ENCODE assay signal across 7 mouse cellular contexts in genomic region chr2:31572915-31573635, GRCm38 (mm10). TPM values are rescaled to one million over a fixed set of nuclear protein-coding genes. Genes with fewer than 3 reads are reported as not detected.
DNase-seq lines count a peak whose midpoint lies in the region; ATAC-seq and TF ChIP-seq lines count a peak whose summit lies in the region.

No protein-coding gene starts in this region.

- H3K27ac ChIP-seq in kidney, embryonic 16.5 days (ENCODE audit: low read length) = peak overlapping the region; percentile 89
- peak overlapping the region; percentile 88 for H3K27ac ChIP-seq in midbrain, embryonic 14.5 days (replicated peaks; ENCODE audit: low read depth, low read length)

- no peak; the same call in none of the 2 replicates for ATAC-seq in kidney, embryonic 16.5 days (ENCODE audit: low FRiP score, low TSS enrichment)
- ATAC-seq in midbrain, embryonic 14.5 days (ENCODE audit: low FRiP score, low TSS enrichment) = peak; percentile 41; the same call in 1 of the 2 replicates
- no peak for ATAC-seq in megakaryocyte progenitor cell, adult 5-6 weeks (replicated peaks; ENCODE audit: poor library complexity)

- TF ChIP-seq POLR2A in lung, adult 2 months (IDR thresholded peaks at IDR 0.05; ENCODE audit: borderline replicate concordance, extremely low read depth, low read depth, low read length) = no peak

- H3K9me3 ChIP-seq in erythroblast, embryonic 14.5 days (ENCODE audit: control insufficient read depth, low read length) = peaks cover 2% of the 10 kb centered on the region; the same call in 1 of the 2 replicates
- no peaks in the 10 kb centered on the region for H3K9me3 ChIP-seq in kidney, embryonic 16.5 days (ENCODE audit: low read length)
- H3K9me3 ChIP-seq in midbrain, embryonic 14.5 days (ENCODE audit: control insufficient read depth, low read length) = no peaks in the 10 kb centered on the region

- H3K9ac ChIP-seq in kidney, embryonic 16.5 days (replicated peaks; ENCODE audit: low read length) = peak overlapping the region; percentile 97
- peak overlapping the region; percentile 94 for H3K9ac ChIP-seq in midbrain, embryonic 14.5 days (replicated peaks; ENCODE audit: low read length)

- peak overlapping the region; percentile 59 for H3K4me3 ChIP-seq in lung, adult 2 months (replicated peaks; ENCODE audit: extremely low read depth, low read depth, low read length)
- peak overlapping the region; percentile 80 for H3K4me3 ChIP-seq in erythroblast, embryonic 14.5 days (replicated peaks)
- H3K4me3 ChIP-seq in kidney, embryonic 16.5 days (ENCODE audit: low read length) = peak overlapping the region; percentile 97
- H3K4me3 ChIP-seq in midbrain, embryonic 14.5 days (replicated peaks; ENCODE audit: low read depth, low read length) = peak overlapping the region; percentile 98

- no peak for DNase-seq in lung, adult 2 months
- DNase-seq in lung, postnatal 14 days = no peak
- DNase-seq in adrenal gland, postnatal 36 days = peak; percentile 28 to 39
- DNase-seq in midbrain, embryonic 14.5 days = no peak

- peaks cover 9% of the 10 kb centered on the region; the same call in 1 of the 2 replicates for H3K4me1 ChIP-seq in lung, adult 2 months (ENCODE audit: control insufficient read depth, insufficient read depth, low read length)
- H3K4me1 ChIP-seq in erythroblast, embryonic 14.5 days (ENCODE audit: control insufficient read depth) = peaks cover 29% of the 10 kb centered on the region
- H3K4me1 ChIP-seq in kidney, embryonic 16.5 days (ENCODE audit: insufficient read depth, low read length) = peaks cover 17% of the 10 kb centered on the region
- H3K4me1 ChIP-seq in midbrain, embryonic 14.5 days (ENCODE audit: control insufficient read depth, insufficient read depth, low read length) = peaks cover 18% of the 10 kb centered on the region

- peaks cover 6% of the 10 kb centered on the region for H3K27me3 ChIP-seq in erythroblast, embryonic 14.5 days (ENCODE audit: control insufficient read depth)
- no peaks in the 10 kb centered on the region for H3K27me3 ChIP-seq in kidney, embryonic 16.5 days (ENCODE audit: insufficient read depth, low read length)
- no peaks in the 10 kb centered on the region for H3K27me3 ChIP-seq in midbrain, embryonic 14.5 days (ENCODE audit: control insufficient read depth, insufficient read depth, low read length)

- H3K36me3 ChIP-seq in erythroblast, embryonic 14.5 days (ENCODE audit: control insufficient read depth) = peaks cover 8% of the 10 kb centered on the region
- H3K36me3 ChIP-seq in kidney, embryonic 16.5 days (ENCODE audit: insufficient read depth, low read length) = peaks cover 4% of the 10 kb centered on the region; the same call in 1 of the 2 replicates
- H3K36me3 ChIP-seq in midbrain, embryonic 14.5 days (ENCODE audit: control insufficient read depth, insufficient read depth, low read length) = 0 out of 2 replicates have a peak, but pooled peaks cover 3% of the 10 kb centered on the region

- H3K4me2 ChIP-seq in kidney, embryonic 16.5 days (replicated peaks; ENCODE audit: low read depth, low read length) = peak overlapping the region; percentile 94
- H3K4me2 ChIP-seq in midbrain, embryonic 14.5 days (ENCODE audit: low read length) = peak overlapping the region; percentile 81

- 2% methylated on average over 41 of the region's 41 CpGs for WGBS in lung, adult 2 months
- WGBS in kidney, embryonic 16.5 days = 2% methylated on average over 38 of the region's 41 CpGs
- 4% methylated on average over 36 of the region's 41 CpGs for WGBS in midbrain, embryonic 14.5 days

- no peak for TF ChIP-seq CTCF in lung, adult 2 months (IDR thresholded peaks at IDR 0.05; ENCODE audit: insufficient read depth, low read length)

RNA-seq across cellular contexts. Expression of gene Fubp3, which starts 0.6 kb away (rescaled TPM):
- 46.4 and 48.9 TPM in 2 replicates for polyA plus RNA-seq in lung, adult 2 months (2012; rRNA removed)
- total RNA-seq in adrenal gland, postnatal 36 days (2021) = 10 to 100 TPM; 48.8 to 54.2 TPM
- polyA plus RNA-seq in erythroblast, embryonic 14.5 days (2012) = 0.96 and 1.5 TPM in 2 replicates
- 80.9 and 84.9 TPM in 2 replicates for polyA plus RNA-seq in kidney, embryonic 16.5 days (2015; fragmentation: Nextera tagmentation; extraction: Ambion mirVana)
- polyA plus RNA-seq in midbrain, embryonic 14.5 days (2014; fragmentation: Nextera tagmentation; extraction: Ambion mirVana) = 42.7 and 58.4 TPM in 2 replicates
- total RNA-seq in megakaryocyte progenitor cell, adult 5-6 weeks (2015) = 13.8 and 29.4 TPM in 2 replicates
- total RNA-seq in megakaryocyte progenitor cell, adult 5-6 weeks (2017) = 26.5 and 28.1 TPM in 2 replicates

Comparison
In these comparisons a context has a peak if more than half of its experiments do, and no peak if none do; other contexts are left out.
1. DNase-seq: peak in adrenal gland, postnatal 36 days (2 of 2); none in lung, adult 2 months (single experiment), lung, postnatal 14 days (single experiment) and midbrain, embryonic 14.5 days (single experiment).
2. RNA of gene Fubp3, which starts 0.6 kb away (polyA plus RNA-seq): 80.9 to 84.9 TPM in kidney, embryonic 16.5 days, 42.7 to 58.4 TPM in midbrain, embryonic 14.5 days and 46.4 to 48.9 TPM in lung, adult 2 months; 0.96 to 1.5 TPM in erythroblast, embryonic 14.5 days; every median in the first group is over 10 times any median in the second.
3. Peak in every context shown above with its lines, with median percentiles within 50 percentile points of each other: H3K4me3 ChIP-seq.